10 mouse cellular contexts compared by ENCODE assay signal in genomic region chr2:104318881-104319280, GRCm38 (mm10).
DNase-seq lines count a peak whose midpoint lies in the region; ATAC-seq and TF ChIP-seq lines count a peak whose summit lies in the region.
"Had no signal": no experiment of that assay in that cellular context is flagged by ENCODE, and none has a peak within 500 bp of the region (broad histone marks: within the 10 kb centered on the region; RNA-seq: fewer than 3 reads in every experiment).

No protein-coding gene starts in this region.

- H3K27me3 ChIP-seq in stomach, postnatal 0 days (ENCODE audit: control insufficient read depth, insufficient read depth, low read length), result no peaks in the 10 kb centered on the region
- H3K27me3 ChIP-seq: liver, embryonic 13.5 days; neural tube, embryonic 12.5 days had no signal

- DNase-seq in cerebellum, adult 11-12 months, result peak; percentile 50
- DNase-seq in cerebellum, adult 8-10 months, result no peak
- DNase-seq in thymus, postnatal 4 days, result peak; percentile 21
- DNase-seq in thymus, adult 18-20 months, result no peak
- DNase-seq in left cerebral cortex, postnatal 25 days (ENCODE audit: low spot score in 2 of 2), result peak; percentile 66 to 89
- DNase-seq in stomach, postnatal 0 days (ENCODE audit: low spot score), result no peak
- no peak for DNase-seq in MN1 (ENCODE audit: low spot score)
- DNase-seq in liver, result no peak
- DNase-seq: liver, embryonic 13.5 days had no signal

- H3K36me3 ChIP-seq in stomach, postnatal 0 days (ENCODE audit: control insufficient read depth, insufficient read depth, low read length), result no peaks in the 10 kb centered on the region
- H3K36me3 ChIP-seq: liver, embryonic 13.5 days; neural tube, embryonic 12.5 days had no signal

- TF ChIP-seq EP300 in stomach, postnatal 0 days (optimal IDR thresholded peaks at IDR 0.05), result no peak

- 43% methylated on average over 8 of the region's 8 CpGs for WGBS in stomach, postnatal 0 days

- H3K9ac ChIP-seq in stomach, postnatal 0 days (ENCODE audit: low read length), result no peak overlapping the region
- H3K9ac ChIP-seq: liver, embryonic 13.5 days; neural tube, embryonic 12.5 days had no signal

- H3K4me1 ChIP-seq in stomach, postnatal 0 days (replicated peaks; ENCODE audit: control insufficient read depth, insufficient read depth), result no peaks in the 10 kb centered on the region
- H3K4me1 ChIP-seq: liver, embryonic 13.5 days; neural tube, embryonic 12.5 days had no signal

- H3K4me2 ChIP-seq in stomach, postnatal 0 days (replicated peaks; ENCODE audit: low read depth), result no peak overlapping the region
- H3K4me2 ChIP-seq: liver, embryonic 13.5 days; neural tube, embryonic 12.5 days had no signal

- intact Hi-C loops in left cerebral cortex, postnatal 25 days (cut with DNase I), result no loop called here

- ATAC-seq in stomach, postnatal 0 days (ENCODE audit: low FRiP score, low TSS enrichment), result no peak

- no peak overlapping the region for H3K4me3 ChIP-seq in stomach, postnatal 0 days (ENCODE audit: low read depth, low read length)
- H3K4me3 ChIP-seq: liver, embryonic 13.5 days; neural tube, embryonic 12.5 days had no signal

- no peak overlapping the region for H3K27ac ChIP-seq in stomach, postnatal 0 days (replicated peaks)
- H3K27ac ChIP-seq: liver, embryonic 13.5 days; neural tube, embryonic 12.5 days had no signal

- H3K9me3 ChIP-seq in stomach, postnatal 0 days (ENCODE audit: control insufficient read depth, low read length), result no peaks in the 10 kb centered on the region
- H3K9me3 ChIP-seq: liver, embryonic 13.5 days; neural tube, embryonic 12.5 days had no signal

- TF ChIP-seq CTCF in stomach, postnatal 0 days (IDR thresholded peaks at IDR 0.05; ENCODE audit: low read depth), result no peak

Comparison
In these comparisons a context has a peak if more than half of its experiments do, and no peak if none do; other contexts are left out.
1. DNase-seq: peak in cerebellum, adult 11-12 months (single experiment), thymus, postnatal 4 days (single experiment) and left cerebral cortex, postnatal 25 days (2 of 2); none in cerebellum, adult 8-10 months (single experiment), thymus, adult 18-20 months (0 of 2), stomach, postnatal 0 days (single experiment), MN1 (single experiment) and liver (single experiment).